Mouse (Mus musculus): ENCODE data around the gene Olfr549. TPM values are rescaled to one million over a fixed set of nuclear protein-coding genes. Genes with fewer than 3 reads are reported as not detected.

The Olfr549 gene
- polyA plus RNA-seq (2017; shearing (Covaris generic)), result under 1 TPM in 1 of 2 experiments, not detected in 1; 0.69 TPM

GRCm38 (mm10) chr7:102549570-102549969, at the start of gene Olfr549:
TSS of gene Olfr549 (plus strand) at chr7:102549870.

GRCm38 (mm10) chr7:102534449-102534848, 15.2 kb upstream of the Olfr549 start, which contains the start of gene Olfr547:
TSS of gene Olfr547 (plus strand) at chr7:102534749.

GRCm38 (mm10) chr7:102540596-102540995, 9.1 kb upstream of the Olfr549 start, which contains the start of gene Olfr548-ps1:
TSS of gene Olfr548-ps1 (plus strand) at chr7:102540896.

DNA sequence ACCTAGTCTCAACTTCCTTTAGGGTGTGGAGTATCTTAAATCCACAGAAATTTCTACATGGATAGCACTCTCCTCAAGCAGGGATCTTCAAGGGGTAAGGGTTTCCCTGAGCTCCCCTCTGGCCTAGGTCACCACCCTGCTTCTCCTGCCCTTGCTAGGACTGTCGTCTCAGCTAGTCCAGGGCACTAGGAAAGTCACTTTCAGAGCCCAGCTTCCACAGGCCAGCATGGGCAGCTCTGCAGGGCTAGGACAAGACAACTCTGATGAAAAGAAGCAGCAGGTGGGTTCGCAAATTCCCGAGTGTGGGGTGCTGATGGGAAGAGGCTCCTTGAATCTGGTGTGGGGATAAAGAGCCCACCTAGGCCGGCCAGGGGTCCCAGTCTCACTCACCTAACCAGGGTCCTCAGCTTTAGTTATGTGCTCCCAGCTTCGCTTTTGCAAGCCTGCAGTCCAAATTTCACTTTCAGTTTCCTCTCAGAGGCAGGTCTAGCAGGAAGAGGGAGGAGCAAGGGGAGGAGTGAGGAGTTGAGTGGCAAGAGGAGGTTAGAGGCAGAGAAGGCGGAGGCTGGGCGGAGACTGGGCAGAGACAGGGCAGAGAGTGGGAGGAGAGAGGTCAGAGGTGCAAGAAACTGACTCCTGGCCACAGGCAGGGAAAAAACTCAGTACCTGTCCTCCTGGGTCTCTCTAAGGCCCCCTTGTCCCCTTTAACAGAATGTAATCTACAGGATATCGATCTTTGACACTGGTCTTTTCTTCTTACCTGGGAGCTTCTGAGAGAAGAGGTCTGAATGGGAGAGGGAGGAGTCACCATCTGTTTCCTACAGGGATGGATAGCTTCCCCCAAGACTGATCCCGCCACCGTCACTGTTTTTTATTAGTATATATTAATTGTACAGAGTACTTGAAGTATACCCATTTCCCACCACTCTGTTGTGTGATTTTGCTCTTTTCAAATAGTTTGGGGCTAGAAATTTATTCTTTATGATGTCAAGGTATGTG, 15.6 kb downstream of the Olfr549 start, which contains the start of gene Trim21:
Trim21 (minus strand) TSS at position 488 of the 999 bp plus-strand sequence.

GRCm38 (mm10) chr7:102571142-102571541, 21.5 kb downstream of the Olfr549 start, which contains the start of gene Olfr550:
TSS of gene Olfr550 (plus strand) at chr7:102571442.

DNA sequence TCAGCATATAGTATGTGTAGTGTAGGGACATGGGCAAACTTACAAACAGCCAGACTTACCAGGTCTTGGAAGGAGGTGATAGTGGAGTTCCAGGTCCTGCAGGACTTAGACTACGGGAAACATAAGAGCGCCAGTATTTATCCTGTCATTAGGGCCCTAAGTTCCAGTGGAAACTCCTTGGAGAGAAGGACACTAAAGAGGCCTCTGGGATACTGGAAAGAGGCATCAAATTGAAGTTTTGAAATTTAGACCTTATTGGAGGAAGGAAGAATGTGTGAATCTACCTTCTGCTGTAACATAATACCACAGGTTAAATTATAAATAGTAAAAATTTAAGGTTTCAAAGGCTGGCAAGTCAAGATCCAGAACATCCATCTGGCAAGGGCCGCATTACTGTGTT, 42.1 kb downstream of the Olfr549 start, which contains the start of gene Olfr551:
Olfr551 (minus strand) TSS at position 101 of the 400 bp plus-strand sequence.

GRCm38 (mm10) chr7:102597378-102598031, 47.8 kb downstream of the Olfr549 start, which contains the start of gene Olfr552:
TSS of gene Olfr552 (plus strand) at chr7:102597770.

Other genes starting within 250 kb of the Olfr549 start
- 10 to 100 TPM; 40.4 to 42.0 TPM for gene Rrm1, start 108.2 kb upstream of the Olfr549 start, polyA plus RNA-seq (2017; shearing (Covaris generic))
- gene Olfr543, start 68.2 kb upstream of the Olfr549 start, polyA plus RNA-seq (2017; shearing (Covaris generic)), result 1 to 10 TPM in 1 of 2 experiments, not detected in 1; 1.2 TPM
- 1 to 10 TPM in 1 of 2 experiments, under 1 TPM in 1; 0.28 to 2.7 TPM for gene Olfr544, start 61.6 kb upstream of the Olfr549 start, polyA plus RNA-seq (2017; shearing (Covaris generic))
- gene Olfr545, start 50.3 kb upstream of the Olfr549 start, polyA plus RNA-seq (2017; shearing (Covaris generic)), result under 1 TPM; 0.28 to 0.97 TPM
- not detected for gene Olfr547, start 15.1 kb upstream of the Olfr549 start, polyA plus RNA-seq (2017; shearing (Covaris generic))
- gene Olfr548-ps1, start 9.0 kb upstream of the Olfr549 start, polyA plus RNA-seq (2017; shearing (Covaris generic)), result not detected
- gene Trim21, start 15.6 kb downstream of the Olfr549 start, polyA plus RNA-seq (2017; shearing (Covaris generic)), result 10 to 100 TPM; 96.3 to 99.0 TPM
- gene Olfr550, start 21.6 kb downstream of the Olfr549 start, polyA plus RNA-seq (2017; shearing (Covaris generic)), result not detected
- not detected for gene Olfr551, start 42.0 kb downstream of the Olfr549 start, polyA plus RNA-seq (2017; shearing (Covaris generic))
- gene Olfr552, start 47.9 kb downstream of the Olfr549 start, polyA plus RNA-seq (2017; shearing (Covaris generic)), result not detected
- not detected for gene Olfr553, start 68.3 kb downstream of the Olfr549 start, polyA plus RNA-seq (2017; shearing (Covaris generic))
- 1 to 10 TPM in 1 of 2 experiments, under 1 TPM in 1; 0.71 to 1.7 TPM for gene Olfr554, start 88.6 kb downstream of the Olfr549 start, polyA plus RNA-seq (2017; shearing (Covaris generic))
- gene Olfr555, start 109.0 kb downstream of the Olfr549 start, polyA plus RNA-seq (2017; shearing (Covaris generic)), result not detected
- gene Olfr556, start 115.0 kb downstream of the Olfr549 start, polyA plus RNA-seq (2017; shearing (Covaris generic)), result under 1 TPM in 1 of 2 experiments, not detected in 1; 0.30 TPM
- gene Trim68, start 137.5 kb downstream of the Olfr549 start, polyA plus RNA-seq (2017; shearing (Covaris generic)), result 10 to 100 TPM; 12.4 to 17.0 TPM
- under 1 TPM in 1 of 2 experiments, not detected in 1; 0.24 TPM for gene Olfr557, start 146.0 kb downstream of the Olfr549 start, polyA plus RNA-seq (2017; shearing (Covaris generic))
- gene Olfr558, start 152.3 kb downstream of the Olfr549 start, polyA plus RNA-seq (2017; shearing (Covaris generic)), result not detected
- gene Olfr33, start 169.2 kb downstream of the Olfr549 start, polyA plus RNA-seq (2017; shearing (Covaris generic)), result not detected
- gene Olfr559, start 177.6 kb downstream of the Olfr549 start, polyA plus RNA-seq (2017; shearing (Covaris generic)), result 1 to 10 TPM in 1 of 2 experiments, not detected in 1; 1.5 TPM
- not detected for gene Olfr560, start 209.5 kb downstream of the Olfr549 start, polyA plus RNA-seq (2017; shearing (Covaris generic))
- gene Olfr78, start 209.6 kb downstream of the Olfr549 start, polyA plus RNA-seq (2017; shearing (Covaris generic)), result not detected
- not detected for gene Olfr561, start 221.4 kb downstream of the Olfr549 start, polyA plus RNA-seq (2017; shearing (Covaris generic))

Measured in inflammation-experienced regulatory T-cells (primary cell).